Mouse (Mus musculus): ENCODE measurements around the gene Man2b1. TPM values are rescaled to one million over a fixed set of nuclear protein-coding genes. Genes with fewer than 3 reads are reported as not detected.

Man2b1 gene
- polyA plus RNA-seq (2015; fragmentation: Nextera tagmentation; extraction: Ambion mirVana), result 40.1 and 42.3 TPM in 2 replicates

DNA sequence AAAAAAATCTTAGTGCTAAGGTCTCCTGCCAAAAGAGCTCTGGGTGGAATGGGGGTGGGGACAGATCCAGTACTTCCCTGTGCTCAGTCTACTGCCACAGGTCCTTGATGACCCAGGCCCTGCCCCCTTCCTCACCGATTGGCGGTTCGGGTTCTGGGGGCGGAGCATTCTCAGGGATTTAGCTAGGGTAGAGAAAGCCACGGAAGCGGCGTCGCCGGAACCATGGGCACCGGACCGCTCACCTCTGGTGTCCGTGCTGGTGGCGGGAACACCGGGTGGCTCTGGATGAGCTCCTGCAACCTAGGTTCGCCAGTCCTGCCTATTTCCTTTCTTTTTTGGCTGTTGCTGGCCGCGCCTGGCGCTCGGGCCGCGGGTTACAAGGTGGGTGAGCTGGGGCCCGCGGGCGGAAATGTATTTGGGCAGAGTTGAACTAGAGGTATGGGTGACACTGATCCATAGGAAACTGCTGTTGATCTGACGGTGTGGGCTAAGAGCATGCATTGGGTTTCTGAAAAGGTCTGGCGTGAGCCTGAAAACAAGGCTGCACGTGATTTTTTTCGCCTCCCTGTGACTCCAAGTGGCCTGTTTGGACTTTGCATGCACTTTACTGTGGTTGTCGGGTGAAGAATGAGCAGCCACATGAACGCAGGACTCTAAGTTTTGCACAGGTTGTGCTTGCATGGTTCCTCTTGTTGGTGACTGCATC lies at the start of gene Man2b1:
Gene Man2b1, plus strand, starts transcription at position 163 of the 706 bp plus-strand sequence.
- no peaks in the 10 kb centered on the region for H3K27me3 ChIP-seq (ENCODE audit: insufficient read depth, low read length)
- H3K4me3 ChIP-seq (replicated peaks; ENCODE audit: low read depth, low read length), result peak within 1 kb of the TSS; percentile 65
- WGBS, result 3% methylated on average over 30 of the region's 30 CpGs
- DNase-seq (ENCODE audit: low spot score) (peak; percentile 93), ATAC-seq (replicated peaks; ENCODE audit: low FRiP score, low read depth) (peak; percentile 86)
- H3K9ac ChIP-seq (ENCODE audit: low read depth, low read length), result peak within 1 kb of the TSS; percentile 73
- H3K36me3 ChIP-seq (ENCODE audit: insufficient read depth, low read length), result peaks cover 22% of the 10 kb centered on the region
- H3K4me1 ChIP-seq (replicated peaks; ENCODE audit: insufficient read depth, low read length), result no peaks in the 10 kb centered on the region; the same call in 1 of the 2 replicates
- peak; percentile 52; the same call in 1 of the 2 replicates for TF ChIP-seq CTCF (IDR thresholded peaks at IDR 0.05; ENCODE audit: low read depth)
- H3K4me2 ChIP-seq (ENCODE audit: low read length), result peak within 1 kb of the TSS; percentile 95
- H3K27ac ChIP-seq, result peak within 1 kb of the TSS; percentile 62; the same call in 1 of the 2 replicates
- no peaks in the 10 kb centered on the region for H3K9me3 ChIP-seq (replicated peaks; ENCODE audit: low read length)

DNA sequence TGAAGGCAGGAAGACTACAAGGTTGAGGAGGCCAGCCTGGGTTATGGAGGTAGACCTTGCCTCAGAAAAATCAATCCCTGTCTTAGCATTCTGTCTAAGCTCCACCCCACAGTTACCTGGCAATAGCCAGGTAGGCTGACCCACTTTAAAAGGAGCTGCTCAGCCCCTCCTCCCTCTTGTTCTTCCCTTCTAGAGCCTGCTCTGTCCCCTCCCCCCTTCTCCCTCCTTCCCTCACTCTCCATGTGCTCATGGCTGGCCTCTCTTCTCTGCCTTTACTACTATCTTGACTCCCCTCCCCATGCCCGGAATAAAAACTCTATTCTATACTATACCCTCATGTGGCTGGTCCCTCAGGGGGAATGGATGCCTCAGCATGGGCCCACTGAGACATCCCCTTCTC lies 49.2 kb upstream of the Man2b1 start:
- no peak for TF ChIP-seq CTCF (IDR thresholded peaks at IDR 0.05; ENCODE audit: low read depth)
- DNase-seq (ENCODE audit: low spot score), result no peak
- Histone ChIP-seq H3K9ac (ENCODE audit: low read depth, low read length) (no peak overlapping the region), H3K4me2 (ENCODE audit: low read length) (no peak overlapping the region), H3K9me3 (replicated peaks; ENCODE audit: low read length) (no peaks in the 10 kb centered on the region), H3K27ac (no peak overlapping the region; the same call in 1 of the 2 replicates), H3K36me3 (ENCODE audit: insufficient read depth, low read length) (peaks cover 26% of the 10 kb centered on the region), H3K27me3 (ENCODE audit: insufficient read depth, low read length) (no peaks in the 10 kb centered on the region), H3K4me3 (replicated peaks; ENCODE audit: low read depth, low read length) (no peak overlapping the region), H3K4me1 (replicated peaks; ENCODE audit: insufficient read depth, low read length) (peaks cover 12% of the 10 kb centered on the region)
- WGBS, result 68% methylated on average over 1 of the region's 1 CpGs
- no peak for ATAC-seq (replicated peaks; ENCODE audit: low FRiP score, low read depth)

DNA sequence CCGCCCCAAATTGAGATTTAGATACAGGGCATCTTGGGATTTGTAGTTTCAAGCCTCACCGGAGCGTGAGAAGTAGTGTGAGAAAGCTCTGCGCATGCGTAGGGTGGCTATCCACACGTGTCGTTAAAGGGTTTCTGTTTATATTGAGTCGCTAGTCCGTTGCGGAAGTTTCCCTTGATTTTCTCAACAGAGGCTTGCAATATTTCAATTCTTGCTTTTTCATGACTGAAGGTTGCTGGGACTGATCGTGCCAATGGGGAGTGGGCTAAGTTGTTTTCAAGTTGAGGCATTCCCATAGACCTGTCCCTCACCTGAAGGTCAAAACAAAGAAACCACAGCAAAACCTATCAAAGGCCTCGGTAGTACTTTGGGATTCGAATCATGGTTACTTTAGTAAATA lies 48.3 kb upstream of the Man2b1 start:
- no peaks in the 10 kb centered on the region for H3K9me3 ChIP-seq (replicated peaks; ENCODE audit: low read length)
- H3K9ac ChIP-seq (ENCODE audit: low read depth, low read length), result peak overlapping the region; percentile 69; the same call in 1 of the 2 replicates
- no peak overlapping the region for H3K27ac ChIP-seq
- ATAC-seq (replicated peaks; ENCODE audit: low FRiP score, low read depth), result no peak
- DNase-seq (ENCODE audit: low spot score), result peak; percentile 95
- peaks cover 13% of the 10 kb centered on the region for H3K4me1 ChIP-seq (replicated peaks; ENCODE audit: insufficient read depth, low read length)
- 4% methylated on average over 13 of the region's 13 CpGs for WGBS
- H3K36me3 ChIP-seq (ENCODE audit: insufficient read depth, low read length), result peaks cover 24% of the 10 kb centered on the region
- TF ChIP-seq CTCF (IDR thresholded peaks at IDR 0.05; ENCODE audit: low read depth), result no peak
- H3K4me2 ChIP-seq (ENCODE audit: low read length), result peak overlapping the region; percentile 91
- peak overlapping the region; percentile 85 for H3K4me3 ChIP-seq (replicated peaks; ENCODE audit: low read depth, low read length)
- H3K27me3 ChIP-seq (ENCODE audit: insufficient read depth, low read length), result no peaks in the 10 kb centered on the region

DNA sequence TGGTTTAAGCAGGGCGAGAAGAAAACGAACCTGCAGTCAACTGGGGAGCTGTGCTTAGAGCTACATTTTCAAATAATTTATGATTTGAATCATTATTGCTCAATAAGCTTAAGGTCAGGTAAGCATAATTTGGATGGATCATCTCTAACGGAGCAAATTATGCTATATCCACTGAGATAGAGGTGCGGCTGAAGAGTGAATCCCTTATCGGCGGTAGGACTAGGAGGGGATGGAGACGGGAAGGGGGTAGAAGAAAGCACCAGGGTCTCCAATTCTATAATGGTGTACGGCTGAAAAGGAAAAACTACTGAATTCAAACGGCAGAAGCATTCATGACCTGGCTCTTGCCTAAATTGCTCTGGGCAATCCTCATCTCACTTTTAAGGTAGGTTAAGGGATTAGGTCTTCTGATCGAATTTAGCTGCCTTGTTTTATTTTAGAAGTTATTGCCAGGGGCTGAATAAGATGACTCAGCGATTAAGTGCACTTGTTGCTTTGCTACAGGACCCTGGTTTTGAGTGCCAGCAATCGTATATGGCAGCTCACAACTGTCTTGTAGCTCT lies 47.8 kb upstream of the Man2b1 start:
- DNase-seq (ENCODE audit: low spot score) (peak; percentile 18), ATAC-seq (replicated peaks; ENCODE audit: low FRiP score, low read depth) (no peak)
- WGBS, result 7% methylated on average over 12 of the region's 12 CpGs
- H3K9ac ChIP-seq (ENCODE audit: low read depth, low read length), result peak overlapping the region; percentile 69
- H3K36me3 ChIP-seq (ENCODE audit: insufficient read depth, low read length), result peaks cover 19% of the 10 kb centered on the region
- TF ChIP-seq CTCF (IDR thresholded peaks at IDR 0.05; ENCODE audit: low read depth), result no peak
- peak overlapping the region; percentile 85 for H3K4me3 ChIP-seq (replicated peaks; ENCODE audit: low read depth, low read length)
- H3K27ac ChIP-seq, result peak overlapping the region; percentile 92
- peak overlapping the region; percentile 91 for H3K4me2 ChIP-seq (ENCODE audit: low read length)
- H3K4me1 ChIP-seq (replicated peaks; ENCODE audit: insufficient read depth, low read length), result peaks cover 13% of the 10 kb centered on the region
- H3K9me3 ChIP-seq (replicated peaks; ENCODE audit: low read length), result no peaks in the 10 kb centered on the region
- H3K27me3 ChIP-seq (ENCODE audit: insufficient read depth, low read length), result no peaks in the 10 kb centered on the region

DNA sequence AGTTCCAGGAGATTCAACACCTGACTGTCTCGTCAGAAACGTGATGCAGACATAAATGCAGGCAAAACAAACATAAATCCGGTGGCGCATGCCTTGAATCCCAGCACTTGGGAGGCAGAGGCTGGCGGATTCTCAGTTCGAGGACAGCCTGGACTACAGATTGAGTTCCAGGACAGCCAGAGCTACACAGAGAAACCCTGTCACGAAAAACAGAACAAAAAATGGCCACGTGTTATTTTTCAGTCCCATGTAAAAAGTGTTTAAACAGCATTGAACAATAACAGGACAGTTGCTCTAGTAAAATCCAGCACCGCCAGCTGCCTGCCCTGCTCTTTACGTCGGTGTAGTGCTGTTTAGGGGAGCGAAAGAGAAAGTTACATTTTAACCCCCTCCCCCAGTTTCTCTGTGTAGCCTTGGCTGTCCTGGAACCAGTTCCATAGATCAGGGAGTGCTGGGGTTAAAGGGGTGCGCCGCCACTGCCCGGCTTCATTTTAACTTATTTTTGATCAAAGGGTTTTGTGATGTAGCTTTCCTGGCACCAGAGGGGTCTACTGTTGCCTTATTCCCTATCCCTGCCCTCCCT lies 47.3 kb upstream of the Man2b1 start:
- no peak for TF ChIP-seq CTCF (IDR thresholded peaks at IDR 0.05; ENCODE audit: low read depth)
- H3K4me3 ChIP-seq (replicated peaks; ENCODE audit: low read depth, low read length), result peak overlapping the region; percentile 85
- no peaks in the 10 kb centered on the region for H3K27me3 ChIP-seq (ENCODE audit: insufficient read depth, low read length)
- no peaks in the 10 kb centered on the region for H3K9me3 ChIP-seq (replicated peaks; ENCODE audit: low read length)
- H3K27ac ChIP-seq, result peak overlapping the region; percentile 92
- H3K4me1 ChIP-seq (replicated peaks; ENCODE audit: insufficient read depth, low read length), result peaks cover 13% of the 10 kb centered on the region
- H3K9ac ChIP-seq (ENCODE audit: low read depth, low read length), result peak overlapping the region; percentile 69
- ATAC-seq (replicated peaks; ENCODE audit: low FRiP score, low read depth), result 0 out of 2 replicates have a peak, but pooled peaks have one; percentile 0
- DNase-seq (ENCODE audit: low spot score), result peak; percentile 47
- H3K36me3 ChIP-seq (ENCODE audit: insufficient read depth, low read length), result peaks cover 20% of the 10 kb centered on the region
- 2% methylated on average over 15 of the region's 15 CpGs for WGBS
- peak overlapping the region; percentile 91 for H3K4me2 ChIP-seq (ENCODE audit: low read length)

DNA sequence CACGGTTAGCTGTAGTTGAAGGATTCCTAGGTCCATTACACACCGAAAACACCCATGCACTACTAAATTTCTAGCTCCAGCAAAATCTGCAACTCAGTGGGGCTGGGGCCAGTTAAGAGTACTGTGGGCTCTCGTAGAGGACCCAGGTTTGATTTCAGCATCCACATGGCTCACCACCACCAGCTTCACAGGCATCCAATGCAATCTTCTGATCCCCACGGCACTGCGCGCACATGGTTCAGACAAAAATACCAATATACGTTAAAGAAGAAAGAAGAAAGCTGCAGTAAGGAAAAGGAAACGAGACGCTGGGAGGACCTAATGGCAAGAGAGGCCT lies 46.7 kb upstream of the Man2b1 start:
- WGBS, result under 1% methylated on average over 9 of the region's 9 CpGs
- TF ChIP-seq CTCF (IDR thresholded peaks at IDR 0.05; ENCODE audit: low read depth), result no peak

More for the DNA sequence above, 46.7 kb upstream of the Man2b1 start:
- H3K4me2 ChIP-seq (ENCODE audit: low read length), result peak overlapping the region; percentile 91
- H3K27ac ChIP-seq, result peak overlapping the region; percentile 92
- H3K4me3 ChIP-seq (replicated peaks; ENCODE audit: low read depth, low read length), result peak overlapping the region; percentile 85
- DNase-seq (ENCODE audit: low spot score), result no peak
- no peaks in the 10 kb centered on the region for H3K27me3 ChIP-seq (ENCODE audit: insufficient read depth, low read length)
- peaks cover 13% of the 10 kb centered on the region for H3K4me1 ChIP-seq (replicated peaks; ENCODE audit: insufficient read depth, low read length)
- peak; percentile 11 for ATAC-seq (replicated peaks; ENCODE audit: low FRiP score, low read depth)
- H3K9ac ChIP-seq (ENCODE audit: low read depth, low read length), result peak overlapping the region; percentile 69
- peaks cover 18% of the 10 kb centered on the region for H3K36me3 ChIP-seq (ENCODE audit: insufficient read depth, low read length)
- H3K9me3 ChIP-seq (replicated peaks; ENCODE audit: low read length), result no peaks in the 10 kb centered on the region
